Mouse (Mus musculus): ENCODE measurements at regions not wholly inside any gene's neighbourhood (a gene's known extent, or its start where the extent isn't known, plus 50 kb on each side); places are given as distances from the start of the nearest gene placed in this dataset.

- TF ChIP-seq CTCF (IDR thresholded peaks at IDR 0.05; ENCODE audit: low read depth), result no peak
- TF ChIP-seq EP300 (IDR thresholded peaks at IDR 0.05; ENCODE audit: low read depth), result no peak
Measured at GRCm38 (mm10) chr16:84663581-84663980, 72.0 kb downstream of the Mrpl39 start.
